Mouse (Mus musculus): ENCODE measurements around the gene Mlc1. TPM values are rescaled to one million over a fixed set of nuclear protein-coding genes. Genes with fewer than 3 reads are reported as not detected.

The Mlc1 gene
- polyA plus RNA-seq, 1 experiment from 2014 or later, result 0.05 TPM

DNA sequence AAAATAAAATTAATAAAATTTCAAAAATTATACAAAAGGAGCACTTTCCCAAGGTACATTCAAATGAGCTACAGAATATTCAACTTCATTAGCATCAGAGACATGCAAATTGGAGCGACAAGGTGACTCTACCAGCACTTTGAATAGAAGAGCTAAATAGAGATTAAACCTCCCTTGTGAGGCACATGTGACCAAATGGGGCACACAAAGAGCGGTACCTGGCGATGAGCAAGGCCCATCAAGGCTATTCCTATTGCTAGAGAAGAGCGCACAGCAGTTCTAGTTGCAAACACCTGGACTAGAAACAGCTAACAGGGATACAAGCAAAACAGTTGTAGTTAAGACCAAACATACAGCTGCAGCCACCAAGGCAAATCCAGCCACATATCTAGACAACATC, 72.5 kb downstream of the Mlc1 start:
- Histone ChIP-seq H3K36me3 (no peaks in the 10 kb centered on the region), H3K9ac (no peak overlapping the region), H3K27ac (replicated peaks) (no peak overlapping the region), H3K4me2 (no peak overlapping the region), H3K4me3 (no peak overlapping the region), H3K27me3 (replicated peaks) (no peaks in the 10 kb centered on the region), H3K9me3 (no peaks in the 10 kb centered on the region), H3K4me1 (no peaks in the 10 kb centered on the region)
- WGBS, result 66% methylated on average over 4 of the region's 4 CpGs
- ATAC-seq (ENCODE audit: extremely low read depth, insufficient number of reproducible peaks, low FRiP score, low TSS enrichment), result no peak

Other genes starting within 250 kb of the Mlc1 start
- gene Brd1, start 244.8 kb downstream of the Mlc1 start, polyA plus RNA-seq (2015; fragmentation: Nextera tagmentation; extraction: Ambion mirVana), result 10.4 and 11.0 TPM in 2 replicates
- 11.6 and 12.1 TPM in 2 replicates for gene Zbed4, start 227.3 kb downstream of the Mlc1 start, polyA plus RNA-seq (2015; fragmentation: Nextera tagmentation; extraction: Ambion mirVana)
- gene Alg12, start 159.7 kb downstream of the Mlc1 start, polyA plus RNA-seq (2015; fragmentation: Nextera tagmentation; extraction: Ambion mirVana), result 8.9 and 10.5 TPM in 2 replicates
- gene Creld2, start 159.4 kb downstream of the Mlc1 start, polyA plus RNA-seq (2015; fragmentation: Nextera tagmentation; extraction: Ambion mirVana), result 54.1 and 63.7 TPM in 2 replicates
- gene Pim3, start 116.8 kb downstream of the Mlc1 start, polyA plus RNA-seq (2015; fragmentation: Nextera tagmentation; extraction: Ambion mirVana), result 51.8 and 57.0 TPM in 2 replicates
- not detected in 2 replicates for gene Ttll8, start 24.6 kb downstream of the Mlc1 start, polyA plus RNA-seq (2015; fragmentation: Nextera tagmentation; extraction: Ambion mirVana)
- 62.8 and 67.4 TPM in 2 replicates for gene Mov10l1, start 3.9 kb upstream of the Mlc1 start, polyA plus RNA-seq (2015; fragmentation: Nextera tagmentation; extraction: Ambion mirVana)
- 1.6 and 2.1 TPM in 2 replicates for gene Panx2, start 80.7 kb upstream of the Mlc1 start, polyA plus RNA-seq (2015; fragmentation: Nextera tagmentation; extraction: Ambion mirVana)
- gene Trabd, start 96.1 kb upstream of the Mlc1 start, polyA plus RNA-seq (2015; fragmentation: Nextera tagmentation; extraction: Ambion mirVana), result 52.4 and 52.7 TPM in 2 replicates
- 10.8 and 11.6 TPM in 2 replicates for gene Selenoo, start 110.1 kb upstream of the Mlc1 start, polyA plus RNA-seq (2015; fragmentation: Nextera tagmentation; extraction: Ambion mirVana)
- gene Tubgcp6, start 144.1 kb upstream of the Mlc1 start, polyA plus RNA-seq (2015; fragmentation: Nextera tagmentation; extraction: Ambion mirVana), result 8.9 and 10.7 TPM in 2 replicates
- gene Hdac10, start 149.7 kb upstream of the Mlc1 start, polyA plus RNA-seq (2015; fragmentation: Nextera tagmentation; extraction: Ambion mirVana), result 14.0 and 15.0 TPM in 2 replicates
- gene Mapk12, start 161.7 kb upstream of the Mlc1 start, polyA plus RNA-seq (2015; fragmentation: Nextera tagmentation; extraction: Ambion mirVana), result 19.0 and 20.4 TPM in 2 replicates
- 3.8 and 4.0 TPM in 2 replicates for gene Mapk11, start 170.6 kb upstream of the Mlc1 start, polyA plus RNA-seq (2015; fragmentation: Nextera tagmentation; extraction: Ambion mirVana)
- gene Plxnb2, start 201.8 kb upstream of the Mlc1 start, polyA plus RNA-seq (2015; fragmentation: Nextera tagmentation; extraction: Ambion mirVana), result 84.6 and 99.0 TPM in 2 replicates
- 17.4 and 17.9 TPM in 2 replicates for gene Dennd6b, start 217.5 kb upstream of the Mlc1 start, polyA plus RNA-seq (2015; fragmentation: Nextera tagmentation; extraction: Ambion mirVana)
- gene Ppp6r2, start 232.5 kb upstream of the Mlc1 start, polyA plus RNA-seq (2015; fragmentation: Nextera tagmentation; extraction: Ambion mirVana), result 20.5 and 20.8 TPM in 2 replicates

Measured in heart, embryonic 13.5 days (tissue).